In genomic region chr2:27425161-27425611, GRCm38 (mm10) we compare ENCODE assay signal across 8 mouse cellular contexts. TPM values are rescaled to one million over a fixed set of nuclear protein-coding genes. Genes with fewer than 3 reads are reported as not detected.
DNase-seq lines count a peak whose midpoint lies in the region; ATAC-seq lines count a peak whose summit lies in the region.

No protein-coding gene starts in this region.

- peak; percentile 50 to 79 for DNase-seq in adrenal gland, adult (ENCODE audit: inconsistent age in 2 of 2, low spot score in 1 of 2)
- no peak for DNase-seq in adrenal gland, postnatal 4 days (ENCODE audit: low spot score in 2 of 2)
- peak; percentile 55 for DNase-seq in NIH3T3 (ENCODE audit: low read depth)
- DNase-seq in kidney, postnatal 25 days, result peak; percentile 44 to 62
- no peak for DNase-seq in frontal cortex, postnatal 10 days (ENCODE audit: low spot score in 2 of 2)
- DNase-seq in layer of hippocampus, postnatal 14 days (ENCODE audit: low spot score in 2 of 2), result no peak

- H3K36me3 ChIP-seq in heart, embryonic 11.5 days (ENCODE audit: control insufficient read depth, insufficient read depth, low read length), result no peaks in the 10 kb centered on the region
- H3K36me3 ChIP-seq in midbrain, embryonic 12.5 days, result no peaks in the 10 kb centered on the region

- WGBS in heart, embryonic 11.5 days (ENCODE audit: insufficient replicate concordance), result 1% methylated on average over 20 of the region's 20 CpGs
- under 1% methylated on average over 20 of the region's 20 CpGs for WGBS in midbrain, embryonic 12.5 days

- H3K4me3 ChIP-seq in heart, embryonic 11.5 days (ENCODE audit: low read depth, low read length), result peak overlapping the region; percentile 84
- H3K4me3 ChIP-seq in midbrain, embryonic 12.5 days, result peak overlapping the region; percentile 95

- peak overlapping the region; percentile 100 for H3K4me2 ChIP-seq in heart, embryonic 11.5 days
- peak overlapping the region; percentile 99 for H3K4me2 ChIP-seq in midbrain, embryonic 12.5 days (replicated peaks)

- no peak overlapping the region for H3K27ac ChIP-seq in heart, embryonic 11.5 days (ENCODE audit: low read depth, low read length)
- peak overlapping the region; percentile 91 for H3K27ac ChIP-seq in midbrain, embryonic 12.5 days (replicated peaks)

- H3K9ac ChIP-seq in heart, embryonic 11.5 days (ENCODE audit: low read depth, low read length), result peak overlapping the region; percentile 88
- peak overlapping the region; percentile 93 for H3K9ac ChIP-seq in midbrain, embryonic 12.5 days (replicated peaks)

- no peaks in the 10 kb centered on the region for H3K27me3 ChIP-seq in heart, embryonic 11.5 days (ENCODE audit: control insufficient read depth, insufficient read depth, low read length)
- no peaks in the 10 kb centered on the region for H3K27me3 ChIP-seq in midbrain, embryonic 12.5 days

- no peaks in the 10 kb centered on the region for H3K9me3 ChIP-seq in heart, embryonic 11.5 days (replicated peaks; ENCODE audit: control insufficient read depth, low read length)
- H3K9me3 ChIP-seq in midbrain, embryonic 12.5 days, result no peaks in the 10 kb centered on the region

- ATAC-seq in heart, embryonic 11.5 days (replicated peaks; ENCODE audit: insufficient number of reproducible peaks, low FRiP score, low TSS enrichment), result no peak
- peak; percentile 24; the same call in 1 of the 2 replicates for ATAC-seq in midbrain, embryonic 12.5 days (ENCODE audit: low FRiP score, low read depth)

- H3K4me1 ChIP-seq in heart, embryonic 11.5 days (ENCODE audit: control insufficient read depth, insufficient read depth, low read length), result peaks cover 21% of the 10 kb centered on the region
- H3K4me1 ChIP-seq in midbrain, embryonic 12.5 days, result peaks cover 54% of the 10 kb centered on the region

RNA-seq across cellular contexts. Expression of gene Vav2, which starts 1.6 kb away (rescaled TPM):
- 10 to 100 TPM; 30.9 to 34.5 TPM for total RNA-seq in adrenal gland, postnatal 4 days (2021)
- polyA plus RNA-seq in heart, embryonic 11.5 days (2014; fragmentation: Nextera tagmentation; extraction: Ambion mirVana), result 3.4 and 4.7 TPM in 2 replicates
- polyA plus RNA-seq in midbrain, embryonic 12.5 days (2016; fragmentation: Nextera tagmentation; extraction: Ambion mirVana), result 24.1 and 27.6 TPM in 2 replicates
- total RNA-seq in layer of hippocampus, postnatal 14 days (2021), result 10 to 100 TPM; 19.5 to 21.8 TPM

RNA-seq across cellular contexts. Expression of gene Brd3os, which starts 16.9 kb away (rescaled TPM):
- 1 to 10 TPM; 7.7 to 7.8 TPM for total RNA-seq in adrenal gland, postnatal 4 days (2021)
- polyA plus RNA-seq in heart, embryonic 11.5 days (2014; fragmentation: Nextera tagmentation; extraction: Ambion mirVana), result 3.1 and 3.3 TPM in 2 replicates
- polyA plus RNA-seq in midbrain, embryonic 12.5 days (2016; fragmentation: Nextera tagmentation; extraction: Ambion mirVana), result 16.7 and 17.3 TPM in 2 replicates
- total RNA-seq in layer of hippocampus, postnatal 14 days (2021), result 10 to 100 TPM; 23.4 to 25.8 TPM

Comparison
In these comparisons a context has a peak if more than half of its experiments do, and no peak if none do; other contexts are left out.
1. DNase-seq: peak in adrenal gland, adult (2 of 2), NIH3T3 (single experiment) and kidney, postnatal 25 days (2 of 2); none in adrenal gland, postnatal 4 days (0 of 2), frontal cortex, postnatal 10 days (0 of 2) and layer of hippocampus, postnatal 14 days (0 of 2).